Mouse (Mus musculus) stomach, embryonic 15.5 days (tissue): ENCODE measurements around the gene Fdx1. TPM values are rescaled to one million over a fixed set of nuclear protein-coding genes. Genes with fewer than 3 reads are reported as not detected.

Source experiments
- ATAC-seq: fragments of 200-750 bp; cut with Nextera tagmentation; 2 replicates; pipeline ENCODE4 v1.8.0; 2017; ENCODE audit warnings: low read depth, moderate number of reproducible peaks, moderate TSS enrichment; ENCODE audit not compliant: insufficient read depth, low FRiP score
- H3K27ac ChIP-seq: fragments of 300-500 bp; sonication (generic); 2 replicates; pipeline ENCODE4 v1.5.1; 2015; ENCODE audit warnings: mild to moderate bottlenecking, inconsistent platforms
- H3K27me3 ChIP-seq: fragments of 300-500 bp; sonication (generic); replicated peaks from 2 replicates; pipeline ENCODE4 v1.6.1; 2015; ENCODE audit warnings: inconsistent platforms
- H3K36me3 ChIP-seq: fragments of 300-500 bp; sonication (generic); 2 replicates; pipeline ENCODE4 v1.6.1; 2015; ENCODE audit warnings: inconsistent platforms
- H3K4me1 ChIP-seq: fragments of 300-500 bp; sonication (generic); 2 replicates; pipeline ENCODE4 v1.6.1; 2015; ENCODE audit warnings: inconsistent platforms
- H3K4me2 ChIP-seq: fragments of 300-500 bp; sonication (generic); 2 replicates; pipeline ENCODE4 v1.6.1; 2015; ENCODE audit warnings: mild to moderate bottlenecking, inconsistent platforms
- H3K4me3 ChIP-seq: fragments of 300-500 bp; sonication (generic); replicated peaks from 2 replicates; pipeline ENCODE4 v1.5.1; 2015; ENCODE audit warnings: inconsistent platforms
- H3K9ac ChIP-seq: fragments of 300-500 bp; sonication (generic); 2 replicates; pipeline ENCODE4 v1.6.1; 2015; ENCODE audit warnings: inconsistent platforms
- H3K9me3 ChIP-seq: fragments of 300-500 bp; sonication (generic); 2 replicates; pipeline ENCODE4 v1.6.1; 2016; ENCODE audit warnings: inconsistent platforms
- WGBS: fragments of 180-500 bp; shearing (Covaris S2); methylation state at CpG from one replicate; pipeline ENCODE4 v1.1.7; 2015; 5-methylcytosine and 5-hydroxymethylcytosine counted together
- polyA plus RNA-seq: library from polyadenylated mRNA; unstranded; fragments of >200 nt; fragmentation: Nextera tagmentation; extraction: Ambion mirVana; gene quantifications from 2 replicates; pipeline ENCODE4 v1.2.1, GENCODE M21; 2015

Fdx1 gene
- polyA plus RNA-seq, 1 experiment from 2014 or later, result 91.4 TPM

DNA sequence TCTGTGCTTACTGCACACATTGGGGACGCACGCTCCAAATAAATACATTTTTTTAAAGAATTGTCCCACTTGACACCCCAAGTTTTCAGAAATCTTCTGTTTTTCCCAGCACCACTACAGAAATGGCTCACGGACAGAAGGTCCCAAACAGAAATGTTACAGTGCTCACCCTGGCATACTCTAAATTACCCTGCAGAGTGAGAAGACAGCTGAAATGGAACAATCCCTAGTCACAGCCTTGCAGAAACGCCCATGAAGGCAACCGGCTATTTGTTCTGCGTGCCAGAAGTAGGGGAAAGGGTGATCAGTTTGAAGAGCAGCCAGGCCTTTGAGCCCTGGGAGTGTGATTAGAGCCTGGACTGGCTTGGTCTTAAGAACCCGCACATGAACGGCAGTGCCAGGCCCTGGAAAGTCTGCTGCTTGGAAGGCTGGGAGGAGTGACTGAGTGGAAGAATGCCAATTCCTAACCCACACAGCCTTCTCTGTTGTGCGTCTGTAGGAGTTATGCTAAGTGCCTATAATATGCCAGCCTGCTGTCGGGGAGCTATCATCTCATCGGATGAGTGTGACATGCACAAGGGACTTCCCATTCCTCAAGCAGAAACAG, 22.2 kb upstream of the Fdx1 start:
- no peaks in the 10 kb centered on the region for H3K4me1 ChIP-seq
- H3K9me3 ChIP-seq, result no peaks in the 10 kb centered on the region
- no peak overlapping the region for H3K4me2 ChIP-seq
- H3K4me3 ChIP-seq, result no peak overlapping the region
- no peaks in the 10 kb centered on the region for H3K27me3 ChIP-seq
- 75% methylated on average over 11 of the region's 11 CpGs for WGBS
- H3K9ac ChIP-seq, result no peak overlapping the region
- no peak for ATAC-seq
- H3K27ac ChIP-seq, result no peak overlapping the region
- no peaks in the 10 kb centered on the region for H3K36me3 ChIP-seq

DNA sequence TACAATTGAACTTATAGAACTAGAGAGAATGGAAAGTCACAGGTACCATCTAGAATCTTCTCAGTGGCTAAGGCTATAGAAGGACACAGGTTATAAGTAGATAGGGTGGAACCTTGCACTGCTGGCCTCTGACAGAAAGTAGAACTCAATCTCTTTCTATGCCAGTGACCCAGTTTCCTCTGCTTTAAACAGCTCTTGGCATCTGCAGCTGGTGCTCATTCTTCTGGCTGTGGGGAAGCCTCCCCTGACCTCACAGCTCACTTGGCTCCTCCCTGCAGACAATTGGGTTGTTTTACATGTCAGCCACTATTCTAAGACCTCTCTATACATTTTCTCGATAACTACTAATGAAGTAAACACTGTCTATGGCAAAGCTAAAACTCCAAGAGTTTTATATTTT, 17.8 kb upstream of the Fdx1 start:
- no peaks in the 10 kb centered on the region for H3K27me3 ChIP-seq

DNA sequence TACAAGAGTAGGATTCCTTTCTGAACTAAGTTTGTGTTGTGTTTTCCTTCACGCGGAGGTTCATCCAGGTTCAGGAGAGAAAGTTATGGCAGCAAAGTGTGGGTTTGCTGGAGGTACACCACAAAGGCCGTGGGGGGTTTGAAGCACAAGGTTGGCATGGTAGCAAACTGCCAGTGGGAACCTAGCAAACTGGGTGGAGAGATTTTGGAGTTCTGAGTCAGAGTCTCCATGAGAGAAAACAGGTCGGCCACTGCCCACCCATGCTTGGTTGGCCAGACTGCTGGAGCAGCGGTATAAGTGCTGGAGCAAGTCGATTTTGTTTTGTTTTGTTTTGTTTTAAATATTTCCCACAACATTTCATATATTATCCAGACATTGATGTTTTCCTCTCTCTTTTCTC, 15.9 kb upstream of the Fdx1 start:
- H3K27ac ChIP-seq, result no peak overlapping the region
- ATAC-seq, result no peak
- 93% methylated on average over 6 of the region's 6 CpGs for WGBS
- H3K4me3 ChIP-seq, result no peak overlapping the region
- H3K9me3 ChIP-seq, result no peaks in the 10 kb centered on the region
- no peaks in the 10 kb centered on the region for H3K27me3 ChIP-seq
- H3K36me3 ChIP-seq, result no peaks in the 10 kb centered on the region
- no peak overlapping the region for H3K9ac ChIP-seq
- no peaks in the 10 kb centered on the region for H3K4me1 ChIP-seq
- no peak overlapping the region for H3K4me2 ChIP-seq

More for the DNA sequence above, 17.8 kb upstream of the Fdx1 start:
- no peak overlapping the region for H3K9ac ChIP-seq
- no peak overlapping the region for H3K4me3 ChIP-seq
- ATAC-seq, result no peak
- no peak overlapping the region for H3K27ac ChIP-seq
- H3K4me2 ChIP-seq, result no peak overlapping the region
- WGBS, result 63% methylated on average over 1 of the region's 1 CpGs
- H3K9me3 ChIP-seq, result no peaks in the 10 kb centered on the region
- no peaks in the 10 kb centered on the region for H3K36me3 ChIP-seq
- H3K4me1 ChIP-seq, result no peaks in the 10 kb centered on the region

DNA sequence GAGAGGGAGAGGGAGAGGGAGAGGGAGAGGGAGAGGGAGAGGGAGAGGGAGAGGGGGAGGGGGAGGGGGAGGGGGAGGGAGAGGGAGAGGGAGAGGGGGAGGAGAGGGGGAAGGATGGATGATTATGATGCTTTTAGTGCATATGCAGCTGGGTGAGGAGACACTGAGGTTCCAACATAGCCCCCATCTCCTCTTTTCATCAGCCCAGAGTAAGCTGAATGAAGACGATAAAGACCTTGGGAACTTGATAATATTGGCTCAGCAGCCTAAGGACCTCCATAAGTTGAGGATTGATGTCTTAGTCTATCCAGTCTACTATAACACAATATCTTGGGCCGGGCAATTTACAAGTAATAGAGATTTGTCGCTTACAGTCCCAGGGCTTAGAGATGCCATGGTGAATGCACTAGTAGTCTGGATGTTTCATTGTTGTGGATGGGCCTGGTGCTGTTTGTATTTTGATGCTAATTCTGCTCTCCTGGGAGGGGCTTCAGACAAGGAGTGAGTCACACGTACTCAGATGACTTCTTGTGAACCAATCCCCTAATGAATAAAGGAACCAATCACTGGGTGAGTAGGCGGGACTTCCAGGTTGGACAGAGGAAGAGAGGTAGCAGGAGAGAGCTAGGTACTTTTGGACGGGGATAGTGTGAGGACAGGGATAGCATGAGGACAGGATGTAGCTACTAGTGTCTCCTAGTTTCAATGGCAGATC, 15.3 kb upstream of the Fdx1 start:
- no peak for ATAC-seq
- H3K27me3 ChIP-seq, result no peaks in the 10 kb centered on the region
- WGBS, result 90% methylated on average over 6 of the region's 6 CpGs
- H3K36me3 ChIP-seq, result no peaks in the 10 kb centered on the region
- H3K9ac ChIP-seq, result no peak overlapping the region
- no peak overlapping the region for H3K4me2 ChIP-seq
- H3K9me3 ChIP-seq, result no peaks in the 10 kb centered on the region
- H3K4me3 ChIP-seq, result no peak overlapping the region
- no peaks in the 10 kb centered on the region for H3K4me1 ChIP-seq
- no peak overlapping the region for H3K27ac ChIP-seq

DNA sequence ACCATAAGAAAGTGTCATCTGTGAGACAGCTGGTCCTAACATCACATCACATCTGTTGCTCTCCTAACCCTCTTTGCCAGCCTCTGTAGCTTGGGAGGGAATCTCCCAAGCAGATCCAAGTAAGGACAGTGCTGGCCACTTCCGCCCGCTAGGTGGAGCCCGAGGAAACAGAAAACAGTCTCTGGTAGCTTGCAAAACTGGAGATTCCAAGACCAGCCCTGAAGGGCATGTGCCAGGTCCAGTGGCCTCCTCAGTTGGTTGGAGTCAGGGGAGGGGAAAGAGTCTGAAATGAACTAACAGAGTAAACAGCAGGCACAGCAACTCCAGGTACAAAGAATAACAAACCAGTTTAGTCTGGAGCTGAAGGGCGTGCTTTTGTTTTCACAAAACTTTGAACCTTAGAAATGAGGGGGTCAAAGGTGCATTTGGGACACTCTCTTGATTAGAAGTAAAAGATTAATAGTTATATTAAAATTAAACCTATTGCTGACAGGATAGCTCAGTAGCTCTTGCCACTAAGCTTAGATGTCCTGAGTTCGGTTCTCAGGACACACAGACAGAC, 14.2 kb upstream of the Fdx1 start:
- Histone ChIP-seq H3K9ac (no peak overlapping the region), H3K4me3 (no peak overlapping the region), H3K9me3 (no peaks in the 10 kb centered on the region), H3K4me1 (no peaks in the 10 kb centered on the region), H3K4me2 (no peak overlapping the region), H3K27me3 (no peaks in the 10 kb centered on the region), H3K36me3 (no peaks in the 10 kb centered on the region), H3K27ac (no peak overlapping the region)
- peak; percentile 60; the same call in 1 of the 2 replicates for ATAC-seq
- 38% methylated on average over 5 of the region's 5 CpGs for WGBS

DNA sequence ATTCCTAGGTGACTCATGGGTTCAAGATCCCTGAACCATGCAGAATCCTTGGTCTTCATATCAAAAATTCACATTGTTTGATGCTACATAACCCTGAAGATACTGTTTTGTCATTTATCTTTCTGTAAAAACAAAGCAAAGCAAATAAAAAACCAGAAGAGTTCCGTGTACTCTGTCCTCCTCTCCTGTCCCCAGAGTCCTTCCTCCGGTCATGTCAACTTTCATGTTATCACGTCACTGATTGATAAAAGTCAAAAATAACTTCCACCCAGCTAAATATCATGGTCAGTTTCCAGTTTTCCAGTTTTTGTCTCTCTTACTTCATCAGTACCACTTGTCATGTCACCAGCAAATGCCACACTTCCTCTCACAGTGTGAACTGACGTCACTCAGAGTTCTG, 11.5 kb upstream of the Fdx1 start:
- ATAC-seq, result no peak
- 63% methylated on average over 4 of the region's 4 CpGs for WGBS
- H3K27me3 ChIP-seq, result no peaks in the 10 kb centered on the region
- H3K9ac ChIP-seq, result no peak overlapping the region
- no peak overlapping the region for H3K4me3 ChIP-seq
- H3K4me1 ChIP-seq, result no peaks in the 10 kb centered on the region
- H3K27ac ChIP-seq, result no peak overlapping the region
- H3K9me3 ChIP-seq, result no peaks in the 10 kb centered on the region
- H3K4me2 ChIP-seq, result no peak overlapping the region
- no peaks in the 10 kb centered on the region for H3K36me3 ChIP-seq

DNA sequence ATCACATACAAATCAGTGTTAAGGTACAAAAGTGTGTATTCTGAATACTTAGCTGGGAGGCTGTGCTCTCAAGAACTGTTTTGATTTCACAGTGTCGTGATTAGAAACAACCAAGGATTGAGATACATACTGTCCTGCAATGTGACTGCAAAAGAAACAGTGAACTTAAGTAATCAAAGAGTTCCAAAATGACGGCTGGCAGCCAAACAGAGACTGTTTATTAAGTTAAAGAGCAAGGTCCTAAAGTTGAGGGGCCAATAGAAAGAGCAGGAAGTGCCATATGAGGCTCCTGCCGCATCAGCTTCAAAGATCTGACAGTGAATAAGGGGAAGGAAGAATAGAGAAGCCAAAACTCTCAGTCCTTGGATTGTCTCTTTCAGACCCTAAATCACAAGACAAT, 10.5 kb upstream of the Fdx1 start:
- WGBS, result 39% methylated on average over 3 of the region's 3 CpGs

DNA sequence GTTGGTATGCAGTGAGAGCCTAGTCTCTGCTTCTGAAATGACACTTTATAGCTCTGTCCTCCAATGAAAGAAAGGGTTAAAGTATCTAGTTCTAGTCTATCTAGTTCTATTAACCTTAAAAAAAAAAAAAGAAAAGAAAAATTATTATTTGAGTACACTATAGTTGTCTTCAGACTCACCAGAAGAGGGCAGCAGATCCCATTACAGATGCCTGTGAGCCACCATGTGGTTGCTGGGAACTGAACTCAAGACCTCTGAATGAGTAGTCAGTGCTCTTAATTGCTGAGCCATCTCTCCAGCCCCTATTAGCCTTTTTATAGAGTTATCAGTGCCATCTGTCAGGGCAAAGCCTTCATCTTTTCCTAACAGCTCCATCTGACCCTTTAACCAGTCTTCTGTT, 3.0 kb upstream of the Fdx1 start:
- no peaks in the 10 kb centered on the region for H3K4me1 ChIP-seq
- ATAC-seq, result no peak

More for the DNA sequence above, 10.5 kb upstream of the Fdx1 start:
- Histone ChIP-seq H3K9me3 (no peaks in the 10 kb centered on the region), H3K9ac (no peak overlapping the region), H3K4me2 (no peak overlapping the region), H3K36me3 (no peaks in the 10 kb centered on the region), H3K27me3 (no peaks in the 10 kb centered on the region), H3K4me3 (no peak overlapping the region), H3K27ac (no peak overlapping the region), H3K4me1 (no peaks in the 10 kb centered on the region)
- no peak for ATAC-seq

DNA sequence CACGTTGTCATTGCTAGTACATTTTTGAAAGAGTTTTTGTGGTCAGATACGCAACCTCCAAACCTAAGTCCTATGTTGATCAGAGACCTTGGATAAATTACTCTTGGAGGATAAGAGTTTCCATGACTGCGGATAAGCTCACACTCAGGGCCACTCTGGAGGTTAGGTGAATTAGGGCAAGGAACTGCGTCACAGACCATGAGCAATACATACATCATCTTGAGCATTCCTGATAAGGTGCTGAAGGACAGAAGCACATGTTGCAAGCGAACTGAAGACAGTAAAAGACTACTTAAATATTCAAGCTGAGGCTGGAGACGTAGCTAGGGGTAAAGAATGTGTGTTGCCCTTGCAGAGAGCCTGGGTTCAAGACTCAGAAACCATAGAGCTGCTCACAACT, 754 bp upstream of the Fdx1 start:
- 69% methylated on average over 6 of the region's 6 CpGs for WGBS
- Histone ChIP-seq H3K9me3 (no peaks in the 10 kb centered on the region), H3K27me3 (no peaks in the 10 kb centered on the region), H3K4me3 (no peak overlapping the region), H3K27ac (no peak overlapping the region), H3K36me3 (no peaks in the 10 kb centered on the region), H3K4me1 (no peaks in the 10 kb centered on the region), H3K4me2 (no peak overlapping the region), H3K9ac (no peak overlapping the region)
- ATAC-seq, result no peak

More for the DNA sequence above, 3.0 kb upstream of the Fdx1 start:
- no peaks in the 10 kb centered on the region for H3K27me3 ChIP-seq
- no peak overlapping the region for H3K4me2 ChIP-seq
- no peak overlapping the region for H3K27ac ChIP-seq
- H3K9ac ChIP-seq, result no peak overlapping the region
- H3K4me3 ChIP-seq, result no peak overlapping the region
- no peaks in the 10 kb centered on the region for H3K36me3 ChIP-seq
- H3K9me3 ChIP-seq, result no peaks in the 10 kb centered on the region

DNA sequence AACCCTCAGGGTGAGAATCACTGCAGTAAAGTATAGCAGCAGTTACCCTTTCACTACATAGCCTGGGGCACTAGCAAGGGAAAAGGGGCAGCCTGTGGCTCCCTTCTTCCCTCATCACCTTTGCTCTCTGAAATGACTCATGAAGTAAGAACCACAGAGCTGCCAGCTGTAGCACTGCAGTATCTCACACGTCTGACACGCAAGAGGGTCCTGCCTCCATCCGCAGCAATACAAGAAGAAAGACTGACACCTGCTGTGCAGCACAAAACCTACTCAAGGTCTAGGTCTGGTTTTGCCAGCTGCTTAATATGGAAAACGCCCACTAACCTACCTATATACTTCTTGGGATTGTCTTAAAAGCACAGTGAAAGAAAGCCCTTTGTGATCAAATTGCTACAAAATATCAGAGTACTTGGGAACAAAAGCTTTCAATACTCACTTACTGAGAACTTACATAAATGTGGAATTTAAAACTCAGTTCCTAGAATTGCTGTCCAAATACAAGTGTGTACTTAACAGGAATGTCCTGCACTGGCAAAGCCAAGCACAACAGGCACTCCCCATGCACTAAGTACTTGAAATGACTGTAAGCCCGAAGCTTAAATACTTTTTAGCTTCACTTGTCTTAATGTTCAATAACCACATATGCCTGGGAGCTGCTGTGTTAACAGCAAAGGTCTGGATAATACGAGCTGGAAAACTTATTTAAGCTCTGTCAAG, 2.0 kb downstream of the Fdx1 start:
- no peak for ATAC-seq
- Histone ChIP-seq H3K4me2 (no peak overlapping the region), H3K27me3 (no peaks in the 10 kb centered on the region), H3K4me3 (no peak overlapping the region), H3K36me3 (no peaks in the 10 kb centered on the region), H3K27ac (no peak overlapping the region), H3K4me1 (no peaks in the 10 kb centered on the region), H3K9ac (no peak overlapping the region), H3K9me3 (no peaks in the 10 kb centered on the region)
- 53% methylated on average over 6 of the region's 6 CpGs for WGBS

DNA sequence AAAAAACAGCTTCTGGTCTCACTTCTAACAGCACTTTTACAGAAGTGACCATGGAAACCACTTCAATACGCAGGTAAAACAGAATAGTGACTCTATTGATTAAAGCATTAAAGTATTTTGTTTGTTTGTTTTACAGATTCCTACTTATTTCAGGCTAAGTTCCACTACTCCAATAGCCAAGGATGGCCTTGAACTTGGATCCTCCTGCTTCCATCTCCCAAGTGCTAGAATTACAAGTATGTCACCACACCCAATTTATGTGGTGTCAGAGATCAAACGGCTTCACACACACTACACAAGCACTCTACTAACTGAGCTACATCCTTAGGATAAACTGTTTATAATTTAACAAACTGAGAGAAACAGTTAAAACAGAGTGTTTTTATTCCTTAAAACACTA, 3.0 kb downstream of the Fdx1 start:
- Histone ChIP-seq H3K9me3 (no peaks in the 10 kb centered on the region), H3K4me2 (no peak overlapping the region), H3K4me3 (no peak overlapping the region), H3K36me3 (no peaks in the 10 kb centered on the region), H3K4me1 (no peaks in the 10 kb centered on the region), H3K27ac (no peak overlapping the region), H3K27me3 (no peaks in the 10 kb centered on the region), H3K9ac (no peak overlapping the region)
- 64% methylated on average over 2 of the region's 2 CpGs for WGBS
- ATAC-seq, result no peak

DNA sequence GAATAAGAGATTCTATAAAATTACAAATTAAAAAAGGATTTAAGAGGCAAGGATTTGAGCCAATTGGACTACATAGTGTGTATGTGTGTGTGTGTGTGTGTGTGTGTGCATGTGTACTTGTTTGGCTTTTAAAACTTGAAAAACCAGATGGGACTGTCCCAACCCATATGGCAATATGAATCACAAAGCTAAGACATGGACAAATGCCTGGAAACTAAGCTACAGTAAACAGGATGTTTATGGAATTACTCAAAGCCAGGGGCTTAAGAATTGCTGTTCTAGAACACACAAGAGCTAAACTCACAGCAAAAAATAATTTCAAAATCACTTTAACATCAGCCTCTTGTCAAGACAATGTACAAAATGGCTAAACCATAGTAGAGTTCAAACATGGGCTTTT, 4.4 kb downstream of the Fdx1 start:
- Histone ChIP-seq H3K36me3 (no peaks in the 10 kb centered on the region), H3K9me3 (no peaks in the 10 kb centered on the region), H3K9ac (no peak overlapping the region), H3K4me3 (no peak overlapping the region), H3K27ac (no peak overlapping the region), H3K27me3 (no peaks in the 10 kb centered on the region), H3K4me1 (no peaks in the 10 kb centered on the region), H3K4me2 (no peak overlapping the region)
- no peak for ATAC-seq
